Mouse (Mus musculus) testis, adult 2 months (tissue): ENCODE measurements around the gene Col19a1. TPM values are rescaled to one million over a fixed set of nuclear protein-coding genes. Genes with fewer than 3 reads are reported as not detected.
"Not testable (repeated sequence)": the region's sequence is repeated elsewhere in the genome, so short reads cannot be mapped to it uniquely, and the experiment has no call there.

Source experiments
- H3K27ac ChIP-seq: fragments of 200-500 bp; 2 replicates; pipeline ENCODE4 v1.5.1; 2012; ENCODE audit warnings: low read depth, low read length; ENCODE audit not compliant: control insufficient read depth, insufficient read depth
- H3K27me3 ChIP-seq: fragments of 200-500 bp; 2 replicates; pipeline ENCODE4 v1.6.1; 2012; ENCODE audit warnings: mild to moderate bottlenecking, low read length, moderate library complexity; ENCODE audit not compliant: control insufficient read depth, insufficient read depth
- H3K36me3 ChIP-seq: fragments of 200-500 bp; 2 replicates; pipeline ENCODE4 v1.6.1; 2012; ENCODE audit warnings: mild to moderate bottlenecking, low read length; ENCODE audit not compliant: control insufficient read depth, insufficient read depth
- H3K4me1 ChIP-seq: fragments of 200-500 bp; 2 replicates; pipeline ENCODE4 v1.6.1; 2012; ENCODE audit warnings: low read length; ENCODE audit not compliant: control insufficient read depth, insufficient read depth
- H3K4me3 ChIP-seq: fragments of 200-500 bp; 2 replicates; pipeline ENCODE4 v1.5.1; 2012; ENCODE audit warnings: low read depth, mild to moderate bottlenecking, low read length, moderate library complexity, mixed read lengths; ENCODE audit not compliant: control insufficient read depth
- CTCF ChIP-seq: fragments of 200-500 bp; IDR thresholded peaks from 2 replicates; pipeline ENCODE4 v1.5.1; 2012; ENCODE audit warnings: low read depth, mild to moderate bottlenecking, inconsistent platforms, low read length, moderate library complexity; ENCODE audit not compliant: control insufficient read depth, insufficient read depth, insufficient replicate concordance
- POLR2A ChIP-seq: fragments of 200-500 bp; IDR thresholded peaks from 2 replicates; pipeline ENCODE4 v1.6.1; 2012; ENCODE audit warnings: low read depth, mild to moderate bottlenecking, inconsistent platforms, low read length, moderate library complexity; ENCODE audit not compliant: control insufficient read depth
- polyA plus RNA-seq: library from polyadenylated mRNA; depleted of rRNA; stranded (reverse); fragments of >200 nt; gene quantifications from 2 replicates; pipeline ENCODE4 v1.2.3, GENCODE M21; 2012; rRNA removed

Col19a1 gene
- polyA plus RNA-seq: 0.69 and 0.70 TPM in 2 replicates

DNA sequence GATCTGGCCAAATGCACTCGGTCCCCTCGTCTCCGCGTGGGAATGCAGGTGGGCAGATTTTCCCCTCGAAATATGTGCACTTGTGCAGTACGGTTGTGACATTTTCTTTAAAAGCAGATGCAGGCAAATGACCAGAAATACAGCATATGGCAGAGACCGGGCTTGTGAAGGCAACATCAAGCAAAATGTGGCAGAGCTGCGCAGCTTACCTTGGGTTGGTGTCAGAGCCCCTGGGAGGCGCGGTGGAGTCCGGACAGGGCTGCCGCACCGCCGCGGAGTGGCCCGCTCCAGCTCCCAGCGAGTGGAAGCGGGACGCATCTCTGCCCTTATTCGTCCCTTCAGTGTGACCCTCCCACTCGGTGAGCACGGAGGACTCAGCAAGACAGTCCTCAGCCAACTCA lies at the start of gene Col19a1:
Gene Col19a1, minus strand, starts transcription at position 332 of the 401 bp plus-strand sequence.
- Histone ChIP-seq H3K36me3 (no peaks in the 10 kb centered on the region), H3K4me1 (peaks cover 11% of the 10 kb centered on the region), H3K4me3 (peak within 1 kb of the TSS; percentile 22), H3K27me3 (peaks cover 2% of the 10 kb centered on the region; the same call in 1 of the 2 replicates), H3K27ac (no peak within 1 kb of the TSS)
- no peak for TF ChIP-seq CTCF
- no peak for TF ChIP-seq POLR2A

GRCm38 (mm10) chr1:24633553-24634132 lies 46.4 kb upstream of the Col19a1 start:
- Histone ChIP-seq H3K27me3 (no peaks in the 10 kb centered on the region), H3K4me1 (no peaks in the 10 kb centered on the region), H3K36me3 (no peaks in the 10 kb centered on the region), H3K4me3 (no peak overlapping the region), H3K27ac (no peak overlapping the region)
- no peak for TF ChIP-seq POLR2A
- TF ChIP-seq CTCF: no peak

- H3K36me3 ChIP-seq, H3K4me1 ChIP-seq, H3K27me3 ChIP-seq, H3K4me3 ChIP-seq, H3K27ac ChIP-seq: not testable (repeated sequence)
These were observed 25.3 kb upstream of the Col19a1 start for GRCm38 (mm10) chr1:24612556-24612955.

DNA sequence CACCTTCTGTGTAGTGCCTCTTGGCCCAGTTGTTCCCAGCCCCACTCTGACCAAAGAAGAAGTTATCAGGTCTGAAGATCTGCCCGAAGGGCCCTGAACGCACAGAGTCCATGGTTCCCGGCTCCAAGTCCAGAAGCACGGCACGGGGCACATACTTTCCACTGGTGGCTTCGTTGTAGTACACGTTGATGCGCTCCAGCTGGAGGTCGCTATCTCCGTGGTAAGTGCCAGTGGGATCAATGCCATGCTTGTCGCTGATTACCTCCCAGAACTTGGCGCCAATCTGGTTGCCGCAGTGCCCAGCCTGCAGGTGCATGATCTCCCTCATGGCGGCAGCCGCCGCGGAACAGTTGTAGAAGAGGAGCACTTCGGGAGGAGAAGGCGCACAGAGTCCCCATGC lies 7.8 kb upstream of the Col19a1 start:
- no peaks in the 10 kb centered on the region for H3K36me3 ChIP-seq
- H3K27me3 ChIP-seq: no peaks in the 10 kb centered on the region
- no peak overlapping the region for H3K4me3 ChIP-seq
- H3K27ac ChIP-seq: no peak overlapping the region
- H3K4me1 ChIP-seq: no peaks in the 10 kb centered on the region
- TF ChIP-seq POLR2A (no peak), CTCF (no peak)

GRCm38 (mm10) chr1:24586370-24587140 lies 717 bp downstream of the Col19a1 start:
- peaks cover 11% of the 10 kb centered on the region for H3K4me1 ChIP-seq
- no peak overlapping the region for H3K27ac ChIP-seq
- peaks cover 2% of the 10 kb centered on the region; the same call in 1 of the 2 replicates for H3K27me3 ChIP-seq
- peak overlapping the region; percentile 22 for H3K4me3 ChIP-seq
- no peaks in the 10 kb centered on the region for H3K36me3 ChIP-seq
- no peak for TF ChIP-seq POLR2A
- no peak for TF ChIP-seq CTCF

- TF ChIP-seq POLR2A (no peak), CTCF (no peak)
- Histone ChIP-seq H3K27ac (no peak overlapping the region), H3K4me1 (no peaks in the 10 kb centered on the region), H3K36me3 (no peaks in the 10 kb centered on the region), H3K4me3 (no peak overlapping the region), H3K27me3 (no peaks in the 10 kb centered on the region)
These were observed 14.7 kb downstream of the Col19a1 start for GRCm38 (mm10) chr1:24572602-24573001.

- Histone ChIP-seq H3K4me1 (no peaks in the 10 kb centered on the region), H3K27me3 (no peaks in the 10 kb centered on the region), H3K36me3 (no peaks in the 10 kb centered on the region), H3K4me3 (no peak overlapping the region), H3K27ac (no peak overlapping the region)
- TF ChIP-seq POLR2A: no peak
- no peak for TF ChIP-seq CTCF
These were observed 23.2 kb downstream of the Col19a1 start for GRCm38 (mm10) chr1:24564113-24564512.
